Mouse (Mus musculus) heart, adult 8-10 months (tissue): ENCODE data around the gene Grik2. TPM values are rescaled to one million over a fixed set of nuclear protein-coding genes. Genes with fewer than 3 reads are reported as not detected.

Source experiments
- DNase-seq: peaks from one replicate; pipeline ENCODE4 v3.0.0; 2022; ENCODE audit warnings: low spot score
- total RNA-seq, 4 experiments: library from RNA; stranded (reverse); gene quantifications; 2 replicates each; pipeline ENCODE4 v1.2.4; 2022

Grik2 gene
- under 1 TPM; 0.38 to 0.78 (median 0.50) TPM for total RNA-seq

GRCm38 (mm10) chr10:49788381-49788906 lies at the start of gene Grik2:
Gene Grik2 (minus strand): TSS chr10:49788766.
- DNase-seq, result no peak

- no peak for DNase-seq
Measured at GRCm38 (mm10) chr10:49834392-49834791, 45.8 kb upstream of the Grik2 start.

GRCm38 (mm10) chr10:49807276-49807675 lies 18.7 kb upstream of the Grik2 start:
- no peak for DNase-seq

- no peak for DNase-seq
Measured at GRCm38 (mm10) chr10:49801001-49801400, 12.4 kb upstream of the Grik2 start.

- DNase-seq, result no peak
Measured at GRCm38 (mm10) chr10:49794129-49794528, 5.6 kb upstream of the Grik2 start.

- DNase-seq, result no peak
Measured at GRCm38 (mm10) chr10:49790326-49790725, 1.8 kb upstream of the Grik2 start.

GRCm38 (mm10) chr10:49789711-49790110 lies 1.1 kb upstream of the Grik2 start:
- DNase-seq, result no peak

GRCm38 (mm10) chr10:49788914-49789313 lies 348 bp upstream of the Grik2 start:
- DNase-seq, result no peak

GRCm38 (mm10) chr10:49786630-49787029 lies 1.9 kb downstream of the Grik2 start:
- DNase-seq, result no peak

GRCm38 (mm10) chr10:49785477-49785876 lies 3.1 kb downstream of the Grik2 start:
- DNase-seq, result no peak

- no peak for DNase-seq
Measured at GRCm38 (mm10) chr10:49784831-49785230, 3.7 kb downstream of the Grik2 start.

- DNase-seq, result no peak
Measured at GRCm38 (mm10) chr10:49782741-49783691, 5.5 kb downstream of the Grik2 start.

- no peak for DNase-seq
Measured at GRCm38 (mm10) chr10:49782061-49782460, 6.5 kb downstream of the Grik2 start.

GRCm38 (mm10) chr10:49780430-49780829 lies 8.1 kb downstream of the Grik2 start:
- DNase-seq, result no peak

- no peak for DNase-seq
Measured at GRCm38 (mm10) chr10:49768897-49769296, 19.7 kb downstream of the Grik2 start.

GRCm38 (mm10) chr10:49767556-49767955 lies 21.0 kb downstream of the Grik2 start:
- DNase-seq, result no peak

GRCm38 (mm10) chr10:49762607-49763006 lies 26.0 kb downstream of the Grik2 start:
- no peak for DNase-seq

- no peak for DNase-seq
Measured at GRCm38 (mm10) chr10:49751769-49752168, 36.8 kb downstream of the Grik2 start.

GRCm38 (mm10) chr10:49731841-49732240 lies 56.7 kb downstream of the Grik2 start:
- DNase-seq, result no peak

GRCm38 (mm10) chr10:49723706-49724105 lies 64.9 kb downstream of the Grik2 start:
- DNase-seq, result no peak

- DNase-seq, result no peak
Measured at GRCm38 (mm10) chr10:49716856-49717255, 71.7 kb downstream of the Grik2 start.

GRCm38 (mm10) chr10:49709748-49710147 lies 78.8 kb downstream of the Grik2 start:
- DNase-seq, result no peak

- DNase-seq, result no peak
Measured at GRCm38 (mm10) chr10:49704446-49704845, 84.1 kb downstream of the Grik2 start.
